Mouse (Mus musculus) testis, adult 2 months (tissue): Measurements from ENCODE around the gene Tulp4.

Experiments
- CTCF ChIP-seq: fragments of 200-500 bp; IDR thresholded peaks from 2 replicates; pipeline ENCODE4 v1.5.1; 2012; ENCODE audit warnings: low read depth, mild to moderate bottlenecking, inconsistent platforms, low read length, moderate library complexity; ENCODE audit not compliant: control insufficient read depth, insufficient read depth, insufficient replicate concordance
- POLR2A ChIP-seq: fragments of 200-500 bp; IDR thresholded peaks from 2 replicates; pipeline ENCODE4 v1.6.1; 2012; ENCODE audit warnings: low read depth, mild to moderate bottlenecking, inconsistent platforms, low read length, moderate library complexity; ENCODE audit not compliant: control insufficient read depth

- TF ChIP-seq CTCF (no peak), POLR2A (no peak)
These were observed 89.2 kb downstream of the Tulp4 start for GRCm38 (mm10) chr17:6195390-6195789.
